Comparison of ENCODE assay signal across 20 mouse cellular contexts in genomic region chr16:84468898-84469297, GRCm38 (mm10). TPM values are rescaled to one million over a fixed set of nuclear protein-coding genes. Genes with fewer than 3 reads are reported as not detected.
DNase-seq lines count a peak whose midpoint lies in the region; ATAC-seq and TF ChIP-seq lines count a peak whose summit lies in the region.
"Had no signal": no experiment of that assay in that cellular context is flagged by ENCODE, and none has a peak within 500 bp of the region (broad histone marks: within the 10 kb centered on the region; RNA-seq: fewer than 3 reads in every experiment).

No protein-coding gene starts in this region.

- POLR2A ChIA-PET in Patski (lab: Charles Lee): no interaction called here

- peak; percentile 15 for DNase-seq in CD4-positive, CD25-positive, alpha-beta regulatory T cell, adult 2 months (ENCODE audit: low read depth, low spot score)
- no peak for DNase-seq in layer of hippocampus, adult 2 months (ENCODE audit: low spot score in 2 of 2)
- DNase-seq in layer of hippocampus, adult 9-11 months: no peak
- no peak for DNase-seq in Patski (ENCODE audit: low read depth, low spot score)
- no peak for DNase-seq in right cerebral cortex, postnatal 14 days
- DNase-seq: adrenal gland, adult 8-10 months; cerebellum, postnatal 14 days; kidney, adult 9 months; lung, embryonic 14.5 days; thymus, postnatal 14 days had no signal

- ATAC-seq in CD4-positive, CD25-positive, alpha-beta regulatory T cell, adult 4 months: no peak
- ATAC-seq in Patski: no peak
- peak; percentile 54; the same call in 1 of the 2 replicates for ATAC-seq in megakaryocyte progenitor cell, adult 5-6 weeks (replicated peaks; ENCODE audit: poor library complexity)
- no peak for ATAC-seq in inflammation-experienced regulatory T-cells, adult 6 months

- no peak overlapping the region for H3K4me3 ChIP-seq in layer of hippocampus, adult 2 months
- H3K4me3 ChIP-seq: heart, embryonic 15.5 days; left cerebral cortex, adult 2 months; limb, embryonic 15.5 days; myocyte had no signal

- no peak overlapping the region for H3K27ac ChIP-seq in layer of hippocampus, adult 2 months
- H3K27ac ChIP-seq: heart, embryonic 15.5 days; hindbrain, embryonic 14.5 days; left cerebral cortex, adult 2 months; limb, embryonic 15.5 days had no signal

- no peaks in the 10 kb centered on the region for H3K27me3 ChIP-seq in Patski
- H3K27me3 ChIP-seq: heart, embryonic 15.5 days; limb, embryonic 15.5 days had no signal

- TF ChIP-seq CTCF in layer of hippocampus, adult 2 months (conservative IDR thresholded peaks at IDR 0.05): peak; percentile 48
- peak; percentile 13 for TF ChIP-seq CTCF in Patski (IDR thresholded peaks at IDR 0.05)

- in situ Hi-C loops in Patski (cut with MboI; ENCODE audit: low pct_unique_long_range_greater_than_20kb): no loop called here

- CTCF ChIA-PET in Patski (lab: Charles Lee): no interaction called here

RNA-seq across cellular contexts. Expression of gene A730009L09Rik, which starts 46.0 kb away (rescaled TPM):
- not detected for polyA plus RNA-seq in CD4-positive, CD25-positive, alpha-beta regulatory T cell, adult 4 months (2017; shearing (Covaris generic))
- total RNA-seq in layer of hippocampus, adult 2 months (2021): 1 to 10 TPM in 1 of 2 experiments, under 1 TPM in 1; 0.23 to 1.5 TPM
- polyA plus RNA-seq in Patski (2021): not detected
- total RNA-seq in megakaryocyte progenitor cell, adult 5-6 weeks (2015): not detected in 2 replicates
- not detected in 2 replicates for total RNA-seq in megakaryocyte progenitor cell, adult 5-6 weeks (2017)
- not detected for polyA plus RNA-seq in inflammation-experienced regulatory T-cells, adult 6 months (2017; shearing (Covaris generic))
- total RNA-seq: adrenal gland, adult 8-10 months; gastrocnemius, postnatal 4 days; megakaryocyte, adult 5-6 weeks had no signal
- polyA plus RNA-seq: heart, embryonic 15.5 days; hindbrain, embryonic 14.5 days; limb, embryonic 15.5 days; lung, embryonic 14.5 days; myocyte had no signal
